Mouse (Mus musculus): ENCODE measurements at regions not wholly inside any gene's neighbourhood (a gene's known extent, or its start where the extent isn't known, plus 50 kb on each side); places are given as distances from the start of the nearest gene placed in this dataset.
A peak's percentile ranks its signal among the peaks of the same experiment; 100 is the strongest.

GRCm38 (mm10) chr1:169872865-169873264, 55.6 kb upstream of the Ccdc190 start:
- no peak for ATAC-seq (ENCODE audit: low read depth)
- Histone ChIP-seq H3K9me3 (ENCODE audit: control insufficient read depth, low read length) (no peaks in the 10 kb centered on the region), H3K27me3 (replicated peaks; ENCODE audit: control insufficient read depth, insufficient read depth, low read length) (no peaks in the 10 kb centered on the region), H3K27ac (replicated peaks; ENCODE audit: low read depth, low read length) (no peak overlapping the region), H3K4me1 (ENCODE audit: control insufficient read depth, insufficient read depth, low read length) (no peaks in the 10 kb centered on the region), H3K36me3 (ENCODE audit: control insufficient read depth, insufficient read depth, low read length) (no peaks in the 10 kb centered on the region), H3K4me2 (ENCODE audit: low read depth, low read length) (no peak overlapping the region), H3K4me3 (ENCODE audit: low read depth, low read length) (no peak overlapping the region), H3K9ac (ENCODE audit: low read depth, low read length) (no peak overlapping the region)
- 33% methylated on average over 3 of the region's 3 CpGs for WGBS
- no peak for DNase-seq (ENCODE audit: low spot score)

DNA sequence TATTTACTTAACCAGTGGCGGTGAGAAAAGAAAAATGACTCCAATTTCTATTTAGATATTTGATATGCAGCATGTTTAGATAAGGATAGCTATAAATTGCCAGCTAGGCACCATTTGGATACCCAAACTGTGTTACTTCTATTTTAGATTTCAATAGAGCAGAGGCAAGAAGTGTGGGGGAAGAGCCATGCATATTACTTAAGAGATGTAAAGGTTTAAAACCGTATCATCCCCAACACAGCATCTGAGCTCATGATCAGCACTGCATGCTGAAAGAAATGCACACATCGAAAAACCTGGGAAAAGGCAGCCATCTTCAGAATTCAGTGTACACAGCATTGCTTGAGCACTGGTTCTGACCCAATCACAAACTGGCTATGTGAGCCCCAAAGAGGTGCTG, 59.8 kb upstream of the Ccdc190 start:
- ATAC-seq (ENCODE audit: low read depth), result no peak
- Histone ChIP-seq H3K4me1 (ENCODE audit: control insufficient read depth, insufficient read depth, low read length) (no peaks in the 10 kb centered on the region), H3K36me3 (ENCODE audit: control insufficient read depth, insufficient read depth, low read length) (no peaks in the 10 kb centered on the region), H3K27me3 (replicated peaks; ENCODE audit: control insufficient read depth, insufficient read depth, low read length) (no peaks in the 10 kb centered on the region), H3K27ac (replicated peaks; ENCODE audit: low read depth, low read length) (no peak overlapping the region), H3K9ac (ENCODE audit: low read depth, low read length) (no peak overlapping the region), H3K9me3 (ENCODE audit: control insufficient read depth, low read length) (no peaks in the 10 kb centered on the region), H3K4me2 (ENCODE audit: low read depth, low read length) (no peak overlapping the region), H3K4me3 (ENCODE audit: low read depth, low read length) (no peak overlapping the region)
- no peak for DNase-seq (ENCODE audit: low spot score)
- WGBS, result 70% methylated on average over 3 of the region's 3 CpGs

GRCm38 (mm10) chr1:169867453-169867852, 61.0 kb upstream of the Ccdc190 start:
- ATAC-seq (ENCODE audit: low read depth), result no peak
- 42% methylated on average over 3 of the region's 3 CpGs for WGBS
- no peak overlapping the region for H3K4me3 ChIP-seq (ENCODE audit: low read depth, low read length)
- H3K27ac ChIP-seq (replicated peaks; ENCODE audit: low read depth, low read length), result no peak overlapping the region
- no peak overlapping the region for H3K9ac ChIP-seq (ENCODE audit: low read depth, low read length)
- DNase-seq (ENCODE audit: low spot score), result no peak
- H3K27me3 ChIP-seq (replicated peaks; ENCODE audit: control insufficient read depth, insufficient read depth, low read length), result no peaks in the 10 kb centered on the region
- H3K9me3 ChIP-seq (ENCODE audit: control insufficient read depth, low read length), result no peaks in the 10 kb centered on the region
- H3K4me2 ChIP-seq (ENCODE audit: low read depth, low read length), result no peak overlapping the region
- no peaks in the 10 kb centered on the region for H3K4me1 ChIP-seq (ENCODE audit: control insufficient read depth, insufficient read depth, low read length)
- no peaks in the 10 kb centered on the region for H3K36me3 ChIP-seq (ENCODE audit: control insufficient read depth, insufficient read depth, low read length)

- H3K36me3 ChIP-seq (ENCODE audit: control insufficient read depth, insufficient read depth, low read length), result no peaks in the 10 kb centered on the region
- H3K27me3 ChIP-seq (replicated peaks; ENCODE audit: control insufficient read depth, insufficient read depth, low read length), result no peaks in the 10 kb centered on the region
- no peak overlapping the region for H3K27ac ChIP-seq (replicated peaks; ENCODE audit: low read depth, low read length)
- no peak for ATAC-seq (ENCODE audit: low read depth)
- H3K4me1 ChIP-seq (ENCODE audit: control insufficient read depth, insufficient read depth, low read length), result no peaks in the 10 kb centered on the region
- H3K4me3 ChIP-seq (ENCODE audit: low read depth, low read length), result no peak overlapping the region
- DNase-seq (ENCODE audit: low spot score), result no peak
- H3K9ac ChIP-seq (ENCODE audit: low read depth, low read length), result no peak overlapping the region
- 79% methylated on average over 6 of the region's 6 CpGs for WGBS
- no peaks in the 10 kb centered on the region for H3K9me3 ChIP-seq (ENCODE audit: control insufficient read depth, low read length)
- no peak overlapping the region for H3K4me2 ChIP-seq (ENCODE audit: low read depth, low read length)
Observed at GRCm38 (mm10) chr1:169866840-169867239, 61.6 kb upstream of the Ccdc190 start.

GRCm38 (mm10) chr1:169859041-169859440, 69.4 kb upstream of the Ccdc190 start:
- H3K36me3 ChIP-seq (ENCODE audit: control insufficient read depth, insufficient read depth, low read length), result no peaks in the 10 kb centered on the region
- DNase-seq (ENCODE audit: low spot score) (no peak), ATAC-seq (ENCODE audit: low read depth) (no peak)
- 92% methylated on average over 3 of the region's 3 CpGs for WGBS
- no peak overlapping the region for H3K27ac ChIP-seq (replicated peaks; ENCODE audit: low read depth, low read length)
- no peak overlapping the region for H3K9ac ChIP-seq (ENCODE audit: low read depth, low read length)
- no peak overlapping the region for H3K4me2 ChIP-seq (ENCODE audit: low read depth, low read length)
- no peaks in the 10 kb centered on the region for H3K4me1 ChIP-seq (ENCODE audit: control insufficient read depth, insufficient read depth, low read length)
- H3K4me3 ChIP-seq (ENCODE audit: low read depth, low read length), result no peak overlapping the region
- no peaks in the 10 kb centered on the region for H3K9me3 ChIP-seq (ENCODE audit: control insufficient read depth, low read length)
- H3K27me3 ChIP-seq (replicated peaks; ENCODE audit: control insufficient read depth, insufficient read depth, low read length), result no peaks in the 10 kb centered on the region

GRCm38 (mm10) chr1:169851663-169852062, 76.8 kb upstream of the Ccdc190 start:
- Histone ChIP-seq H3K27me3 (replicated peaks; ENCODE audit: control insufficient read depth, insufficient read depth, low read length) (no peaks in the 10 kb centered on the region), H3K4me1 (ENCODE audit: control insufficient read depth, insufficient read depth, low read length) (peaks cover 11% of the 10 kb centered on the region; the same call in 1 of the 2 replicates), H3K9ac (ENCODE audit: low read depth, low read length) (no peak overlapping the region), H3K9me3 (ENCODE audit: control insufficient read depth, low read length) (no peaks in the 10 kb centered on the region), H3K4me2 (ENCODE audit: low read depth, low read length) (no peak overlapping the region), H3K27ac (replicated peaks; ENCODE audit: low read depth, low read length) (no peak overlapping the region), H3K36me3 (ENCODE audit: control insufficient read depth, insufficient read depth, low read length) (no peaks in the 10 kb centered on the region), H3K4me3 (ENCODE audit: low read depth, low read length) (no peak overlapping the region)
- WGBS, result 29% methylated on average over 4 of the region's 4 CpGs
- DNase-seq (ENCODE audit: low spot score) (peak; percentile 63), ATAC-seq (ENCODE audit: low read depth) (no peak)

- no peaks in the 10 kb centered on the region for H3K9me3 ChIP-seq (ENCODE audit: control insufficient read depth, low read length)
- H3K27me3 ChIP-seq (replicated peaks; ENCODE audit: control insufficient read depth, insufficient read depth, low read length), result no peaks in the 10 kb centered on the region
- no peak overlapping the region for H3K9ac ChIP-seq (ENCODE audit: low read depth, low read length)
- H3K36me3 ChIP-seq (ENCODE audit: control insufficient read depth, insufficient read depth, low read length), result no peaks in the 10 kb centered on the region
- DNase-seq (ENCODE audit: low spot score), result peak; percentile 18
- H3K27ac ChIP-seq (replicated peaks; ENCODE audit: low read depth, low read length), result no peak overlapping the region
- WGBS, result 67% methylated on average over 10 of the region's 10 CpGs
- peak; percentile 47; the same call in 1 of the 2 replicates for ATAC-seq (ENCODE audit: low read depth)
- no peak overlapping the region for H3K4me2 ChIP-seq (ENCODE audit: low read depth, low read length)
- H3K4me3 ChIP-seq (ENCODE audit: low read depth, low read length), result no peak overlapping the region
- H3K4me1 ChIP-seq (ENCODE audit: control insufficient read depth, insufficient read depth, low read length), result peaks cover 11% of the 10 kb centered on the region; the same call in 1 of the 2 replicates
Observed at GRCm38 (mm10) chr1:169848254-169849015, 80.0 kb upstream of the Ccdc190 start.

DNA sequence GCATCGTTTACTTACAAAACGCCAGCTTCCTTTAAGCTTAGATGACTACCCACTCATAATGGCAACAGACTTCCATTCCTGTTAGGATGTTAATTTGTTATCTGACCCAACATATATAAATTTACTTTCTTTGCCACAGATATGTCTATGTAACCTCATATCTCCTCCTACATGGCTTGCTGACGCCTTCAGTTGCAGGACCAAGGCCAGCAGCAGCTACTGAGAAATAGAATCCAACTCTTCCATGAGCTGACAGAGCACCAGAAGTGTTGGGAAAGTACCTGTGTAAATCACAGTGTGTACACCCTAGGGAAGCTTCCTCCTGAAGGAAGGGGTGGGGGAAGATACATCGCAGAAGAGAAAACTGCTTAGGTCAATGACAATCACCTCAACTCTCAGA, 86.0 kb upstream of the Ccdc190 start:
- WGBS, result 77% methylated on average over 4 of the region's 4 CpGs
- no peak overlapping the region for H3K4me3 ChIP-seq (ENCODE audit: low read depth, low read length)
- no peaks in the 10 kb centered on the region for H3K4me1 ChIP-seq (ENCODE audit: control insufficient read depth, insufficient read depth, low read length)
- no peaks in the 10 kb centered on the region for H3K27me3 ChIP-seq (replicated peaks; ENCODE audit: control insufficient read depth, insufficient read depth, low read length)
- no peaks in the 10 kb centered on the region for H3K36me3 ChIP-seq (ENCODE audit: control insufficient read depth, insufficient read depth, low read length)
- H3K27ac ChIP-seq (replicated peaks; ENCODE audit: low read depth, low read length), result no peak overlapping the region
- no peak overlapping the region for H3K4me2 ChIP-seq (ENCODE audit: low read depth, low read length)
- DNase-seq (ENCODE audit: low spot score) (no peak), ATAC-seq (ENCODE audit: low read depth) (no peak)
- H3K9ac ChIP-seq (ENCODE audit: low read depth, low read length), result no peak overlapping the region
- H3K9me3 ChIP-seq (ENCODE audit: control insufficient read depth, low read length), result no peaks in the 10 kb centered on the region

DNA sequence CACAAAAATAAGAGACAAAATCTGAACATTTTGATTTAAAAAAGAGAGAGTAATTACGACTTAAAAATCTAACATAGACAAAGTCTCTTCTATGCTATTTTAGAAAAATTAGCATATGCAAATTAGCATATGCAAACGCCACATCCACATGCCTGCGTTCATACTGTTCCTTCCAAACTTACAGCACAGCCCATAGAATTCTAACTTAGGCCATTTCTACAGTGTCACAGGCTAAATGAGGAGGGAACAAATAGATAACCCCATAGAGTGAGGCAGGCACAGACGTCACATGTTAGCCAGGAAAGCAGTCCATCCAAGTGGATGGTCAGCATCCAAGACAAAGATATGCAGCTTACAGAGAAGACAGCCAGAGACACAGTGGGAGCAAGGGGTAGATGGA, 87.5 kb upstream of the Ccdc190 start:
- WGBS, result 88% methylated on average over 4 of the region's 4 CpGs
- DNase-seq (ENCODE audit: low spot score) (no peak), ATAC-seq (ENCODE audit: low read depth) (no peak)

More for the DNA sequence above, 87.5 kb upstream of the Ccdc190 start:
- Histone ChIP-seq H3K4me2 (ENCODE audit: low read depth, low read length) (no peak overlapping the region), H3K36me3 (ENCODE audit: control insufficient read depth, insufficient read depth, low read length) (no peaks in the 10 kb centered on the region), H3K4me3 (ENCODE audit: low read depth, low read length) (no peak overlapping the region), H3K9ac (ENCODE audit: low read depth, low read length) (no peak overlapping the region), H3K4me1 (ENCODE audit: control insufficient read depth, insufficient read depth, low read length) (no peaks in the 10 kb centered on the region), H3K27me3 (replicated peaks; ENCODE audit: control insufficient read depth, insufficient read depth, low read length) (no peaks in the 10 kb centered on the region), H3K9me3 (ENCODE audit: control insufficient read depth, low read length) (no peaks in the 10 kb centered on the region), H3K27ac (replicated peaks; ENCODE audit: low read depth, low read length) (no peak overlapping the region)
